Mouse (Mus musculus): Measurements from ENCODE around the gene Lrrc51.
"Not testable (repeated sequence)": the region's sequence is repeated elsewhere in the genome, so short reads cannot be mapped to it uniquely, and the experiment has no call there.

GRCm38 (mm10) chr7:101925892-101926291 lies 7.8 kb downstream of the Lrrc51 start:
- TF ChIP-seq CTCF (IDR thresholded peaks at IDR 0.05; ENCODE audit: low read depth), result peak; percentile 37
- not testable (repeated sequence) for TF ChIP-seq EP300 (optimal IDR thresholded peaks at IDR 0.05)
